Mouse (Mus musculus) forebrain, embryonic 14.5 days (tissue): ENCODE measurements around the gene Sema5b. TPM values are rescaled to one million over a fixed set of nuclear protein-coding genes. Genes with fewer than 3 reads are reported as not detected.

ENCODE experiments used
- ATAC-seq: fragments of 200-750 bp; cut with Nextera tagmentation; 2 replicates; pipeline ENCODE4 v1.8.0; 2017; ENCODE audit warnings: mild to moderate bottlenecking, moderate library complexity
- DNase-seq: peaks from one replicate; pipeline ENCODE4 v3.0.0-alpha.2; 2015; ENCODE audit warnings: low spot score
- H3K27ac ChIP-seq: fragments of 300-500 bp; sonication (generic); 2 replicates; pipeline ENCODE4 v1.5.1; 2014; ENCODE audit warnings: low read depth, mild to moderate bottlenecking, control low read depth, low read length, moderate library complexity
- H3K27me3 ChIP-seq: fragments of 300-500 bp; sonication (generic); replicated peaks from 2 replicates; pipeline ENCODE4 v1.6.1; 2014; ENCODE audit warnings: low read length, control low read depth, mixed read lengths; ENCODE audit not compliant: control insufficient read depth, insufficient read depth
- H3K36me3 ChIP-seq: fragments of 300-500 bp; sonication (generic); 2 replicates; pipeline ENCODE4 v1.6.1; 2014; ENCODE audit warnings: low read length, control low read depth; ENCODE audit not compliant: control insufficient read depth, insufficient read depth
- H3K4me1 ChIP-seq: fragments of 300-500 bp; sonication (generic); 2 replicates; pipeline ENCODE4 v1.6.1; 2014; ENCODE audit warnings: antibody characterized with exemption, low read length, control low read depth; ENCODE audit not compliant: control insufficient read depth, insufficient read depth
- H3K4me2 ChIP-seq: fragments of 300-500 bp; sonication (generic); 2 replicates; pipeline ENCODE4 v1.6.1; 2014; ENCODE audit warnings: mild to moderate bottlenecking, control low read depth, low read length
- H3K4me3 ChIP-seq: fragments of 300-500 bp; sonication (generic); 2 replicates; pipeline ENCODE4 v1.5.1; 2014; ENCODE audit warnings: low read depth, low read length, control low read depth
- H3K9ac ChIP-seq: fragments of 300-500 bp; sonication (generic); 2 replicates; pipeline ENCODE4 v1.6.1; 2014; ENCODE audit warnings: mild to moderate bottlenecking, low read length, control low read depth, moderate library complexity
- H3K9me3 ChIP-seq: fragments of 300-500 bp; sonication (generic); replicated peaks from 2 replicates; pipeline ENCODE4 v1.6.1; 2016; ENCODE audit warnings: low read length, control low read depth, mixed read lengths; ENCODE audit not compliant: control insufficient read depth
- WGBS: fragments of 180-500 bp; shearing (Covaris S2); extraction: QIAGEN DNeasy Blood & Tissue Kit; methylation state at CpG from one replicate; pipeline ENCODE4 v1.1.7; 2014; 5-methylcytosine and 5-hydroxymethylcytosine counted together
- polyA plus RNA-seq: library from polyadenylated mRNA; unstranded; fragments of >200 nt; fragmentation: Nextera tagmentation; extraction: Ambion mirVana; gene quantifications from 2 replicates; pipeline ENCODE4 v1.2.1, GENCODE M21; 2014

Gene Sema5b
- polyA plus RNA-seq, 1 experiment from 2014 or later, result 10.5 TPM

- no peaks in the 10 kb centered on the region for H3K4me1 ChIP-seq
- H3K9ac ChIP-seq, result no peak overlapping the region
- DNase-seq, result no peak
- H3K4me2 ChIP-seq, result no peak overlapping the region
- no peaks in the 10 kb centered on the region for H3K27me3 ChIP-seq
- H3K27ac ChIP-seq, result no peak overlapping the region
- no peak overlapping the region for H3K4me3 ChIP-seq
- WGBS, result 71% methylated on average over 14 of the region's 14 CpGs
- H3K9me3 ChIP-seq, result no peaks in the 10 kb centered on the region
- peaks cover 10% of the 10 kb centered on the region; the same call in 1 of the 2 replicates for H3K36me3 ChIP-seq
- ATAC-seq, result no peak
Observed at GRCm38 (mm10) chr16:35704796-35705195, 163.9 kb downstream of the Sema5b start.

GRCm38 (mm10) chr16:35707004-35707403 is 166.1 kb downstream of the Sema5b start:
- peaks cover 10% of the 10 kb centered on the region; the same call in 1 of the 2 replicates for H3K36me3 ChIP-seq
- no peak overlapping the region for H3K4me2 ChIP-seq
- no peak overlapping the region for H3K9ac ChIP-seq
- ATAC-seq, result no peak
- WGBS, result 95% methylated on average over 5 of the region's 5 CpGs
- no peaks in the 10 kb centered on the region for H3K27me3 ChIP-seq
- no peak overlapping the region for H3K4me3 ChIP-seq
- H3K27ac ChIP-seq, result no peak overlapping the region
- H3K9me3 ChIP-seq, result no peaks in the 10 kb centered on the region
- no peaks in the 10 kb centered on the region; the same call in 1 of the 2 replicates for H3K4me1 ChIP-seq
- DNase-seq, result no peak

- H3K4me3 ChIP-seq, result no peak overlapping the region
- WGBS, result 40% methylated on average over 7 of the region's 7 CpGs
- no peak overlapping the region for H3K9ac ChIP-seq
- H3K27ac ChIP-seq, result no peak overlapping the region
- H3K4me1 ChIP-seq, result no peaks in the 10 kb centered on the region; the same call in 1 of the 2 replicates
- no peaks in the 10 kb centered on the region for H3K36me3 ChIP-seq
- ATAC-seq (peak; percentile 68; the same call in 1 of the 2 replicates), DNase-seq (peak; percentile 60)
- no peaks in the 10 kb centered on the region for H3K9me3 ChIP-seq
- no peak overlapping the region for H3K4me2 ChIP-seq
- H3K27me3 ChIP-seq, result no peaks in the 10 kb centered on the region
Observed at GRCm38 (mm10) chr16:35711004-35711403, 170.1 kb downstream of the Sema5b start.

- DNase-seq (no peak), ATAC-seq (no peak)
- 85% methylated on average over 7 of the region's 7 CpGs for WGBS
- no peaks in the 10 kb centered on the region for H3K9me3 ChIP-seq
- H3K36me3 ChIP-seq, result peaks cover 10% of the 10 kb centered on the region; the same call in 1 of the 2 replicates
- no peaks in the 10 kb centered on the region; the same call in 1 of the 2 replicates for H3K4me1 ChIP-seq
- H3K4me2 ChIP-seq, result no peak overlapping the region
- no peak overlapping the region for H3K27ac ChIP-seq
- H3K27me3 ChIP-seq, result no peaks in the 10 kb centered on the region
- no peak overlapping the region for H3K9ac ChIP-seq
- H3K4me3 ChIP-seq, result no peak overlapping the region
Observed at GRCm38 (mm10) chr16:35713606-35714005, 172.7 kb downstream of the Sema5b start.

Other genes with a start within 250 kb of the Sema5b start
- gene Sec22a, start 177.2 kb upstream of the Sema5b start, polyA plus RNA-seq, result 47.7 and 49.4 TPM in 2 replicates
- 5.9 and 7.2 TPM in 2 replicates for gene Pdia5, start 50.3 kb upstream of the Sema5b start, polyA plus RNA-seq
- gene Dirc2, start 228.2 kb downstream of the Sema5b start, polyA plus RNA-seq, result 40.7 and 46.1 TPM in 2 replicates
- gene Hspbap1, start 229.2 kb downstream of the Sema5b start, polyA plus RNA-seq, result 24.7 and 24.9 TPM in 2 replicates